Mouse (Mus musculus) large intestine, adult 2 months (tissue): Measurements from ENCODE around the gene Cmtr2. TPM values are rescaled to one million over a fixed set of nuclear protein-coding genes. Genes with fewer than 3 reads are reported as not detected.

Experiments used
- DNase-seq: peaks from one replicate; pipeline ENCODE4 v3.0.0-alpha.2; 2012; ENCODE audit warnings: low read depth, low spot score
- WGBS: fragments of 180-500 bp; shearing (Covaris S2); methylation state at CpG from one replicate; pipeline ENCODE4 v1.1.7; 2018; 5-methylcytosine and 5-hydroxymethylcytosine counted together
- polyA plus RNA-seq: library from polyadenylated mRNA; depleted of rRNA; stranded (reverse); fragments of >200 nt; gene quantifications from 2 replicates; pipeline ENCODE4 v1.2.3, GENCODE M21; 2012; rRNA removed

The Cmtr2 gene
- polyA plus RNA-seq, 1 experiment = 3.9 TPM

GRCm38 (mm10) chr8:110244566-110244965 is 29.1 kb downstream of the Cmtr2 start:
- 57% methylated on average over 2 of the region's 2 CpGs for WGBS
- DNase-seq = no peak

- no peak for DNase-seq
- 80% methylated on average over 6 of the region's 6 CpGs for WGBS
These were observed 31.8 kb downstream of the Cmtr2 start for GRCm38 (mm10) chr8:110247238-110247637.

- DNase-seq = no peak
- WGBS = 68% methylated on average over 4 of the region's 4 CpGs
These were observed 38.5 kb downstream of the Cmtr2 start for GRCm38 (mm10) chr8:110253986-110254385.

DNA sequence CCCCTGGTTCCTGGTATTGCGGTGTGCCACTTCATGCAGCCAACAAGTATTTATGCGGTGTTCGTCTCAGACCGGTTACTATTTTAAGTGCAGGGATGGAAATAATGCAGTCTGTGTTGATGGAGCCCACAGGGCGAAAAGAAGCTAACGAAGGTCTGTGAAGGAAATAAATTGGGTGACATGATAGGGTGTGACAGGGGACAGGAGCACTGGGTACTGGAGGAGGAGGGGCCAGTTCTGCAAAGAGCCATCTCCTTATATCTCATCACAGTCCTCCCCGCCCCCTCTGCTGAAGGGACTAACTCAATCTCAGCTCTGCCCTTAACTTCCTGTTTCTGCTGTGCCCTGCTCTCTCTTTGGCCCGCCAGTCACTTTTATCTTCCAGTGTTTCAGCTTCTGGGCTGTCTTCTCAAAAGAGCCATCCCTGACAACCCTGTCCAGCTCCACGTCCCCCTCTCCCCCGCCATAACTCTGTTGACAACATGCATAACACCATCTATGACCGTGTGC is 50.4 kb downstream of the Cmtr2 start:
- DNase-seq = no peak
- 65% methylated on average over 11 of the region's 11 CpGs for WGBS

DNA sequence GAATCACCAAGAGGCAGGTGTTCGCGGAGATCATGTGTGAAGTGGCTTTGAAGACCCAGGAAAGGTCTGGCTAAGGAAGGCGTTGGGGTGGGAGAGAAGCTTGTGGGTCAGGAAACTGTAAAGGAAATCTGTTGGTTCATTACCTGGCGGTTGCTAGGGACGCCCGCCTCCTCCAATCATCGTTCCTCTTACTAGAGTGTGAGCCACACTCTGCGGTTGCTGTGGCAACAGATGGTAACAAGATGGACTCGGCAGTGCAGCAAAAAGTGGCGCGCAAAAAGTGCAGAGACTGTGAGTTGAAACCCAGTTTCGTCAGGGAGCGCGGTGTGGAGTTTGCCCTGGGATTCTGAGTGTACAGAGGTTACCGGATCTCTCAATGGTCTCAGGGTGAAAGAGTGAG is 51.3 kb downstream of the Cmtr2 start, which contains the start of gene Hydin:
TSS of gene Hydin (plus strand) at position 237 of the 400 bp plus-strand sequence.
- 1% methylated on average over 15 of the region's 15 CpGs for WGBS
- no peak for DNase-seq

- 15% methylated on average over 12 of the region's 12 CpGs for WGBS
- no peak for DNase-seq
These were observed 51.8 kb downstream of the Cmtr2 start for GRCm38 (mm10) chr8:110267268-110267667.

- 91% methylated on average over 4 of the region's 4 CpGs for WGBS
These were observed 55.2 kb downstream of the Cmtr2 start for GRCm38 (mm10) chr8:110270659-110271058.

GRCm38 (mm10) chr8:110273394-110273793 is 57.9 kb downstream of the Cmtr2 start:
- DNase-seq = no peak
- 66% methylated on average over 2 of the region's 2 CpGs for WGBS

More at GRCm38 (mm10) chr8:110270659-110271058, 55.2 kb downstream of the Cmtr2 start:
- DNase-seq = no peak

Other genes with a start within 250 kb of the Cmtr2 start
- 0.77 and 18.1 TPM in 2 replicates for gene Tat, start 225.2 kb upstream of the Cmtr2 start, polyA plus RNA-seq
- gene Chst4, start 175.9 kb upstream of the Cmtr2 start, polyA plus RNA-seq = 30.7 and 50.1 TPM in 2 replicates
- gene Zfp612, start 135.9 kb upstream of the Cmtr2 start, polyA plus RNA-seq = 0.95 and 1.0 TPM in 2 replicates
- gene Gm21964, start 114.5 kb upstream of the Cmtr2 start, polyA plus RNA-seq = not detected in 2 replicates
- not detected in 2 replicates for gene Gm17720, start 112.9 kb upstream of the Cmtr2 start, polyA plus RNA-seq
- gene Calb2, start 47.5 kb upstream of the Cmtr2 start, polyA plus RNA-seq = 4.9 and 5.2 TPM in 2 replicates
- gene Hydin, start 51.3 kb downstream of the Cmtr2 start, polyA plus RNA-seq = not detected in 2 replicates